Mouse (Mus musculus): ENCODE data around the gene Sdk2. TPM values are rescaled to one million over a fixed set of nuclear protein-coding genes. Genes with fewer than 3 reads are reported as not detected.

The Sdk2 gene
- polyA plus RNA-seq, 1 experiment from 2014 or later, result 0.66 TPM

GRCm38 (mm10) chr11:113975667-113975970, 91.2 kb downstream of the Sdk2 start:
- DNase-seq (ENCODE audit: low spot score), result no peak
- no peak overlapping the region for H3K27ac ChIP-seq
- no peaks in the 10 kb centered on the region for H3K9me3 ChIP-seq (replicated peaks)
- H3K4me1 ChIP-seq, result peaks cover 24% of the 10 kb centered on the region
- no peak overlapping the region for H3K4me3 ChIP-seq
- 58% methylated on average over 3 of the region's 3 CpGs for WGBS
- no peaks in the 10 kb centered on the region for H3K36me3 ChIP-seq
- no peaks in the 10 kb centered on the region for H3K27me3 ChIP-seq (ENCODE audit: low read depth, poor library complexity, severe bottlenecking)

GRCm38 (mm10) chr11:113974876-113975666, 91.8 kb downstream of the Sdk2 start:
- no peak overlapping the region for H3K4me3 ChIP-seq
- H3K27me3 ChIP-seq (ENCODE audit: low read depth, poor library complexity, severe bottlenecking), result no peaks in the 10 kb centered on the region
- peaks cover 4% of the 10 kb centered on the region; the same call in 1 of the 2 replicates for H3K9me3 ChIP-seq (replicated peaks)
- peaks cover 24% of the 10 kb centered on the region for H3K4me1 ChIP-seq
- no peak overlapping the region for H3K27ac ChIP-seq
- WGBS, result 37% methylated on average over 16 of the region's 16 CpGs
- no peaks in the 10 kb centered on the region for H3K36me3 ChIP-seq
- no peak for DNase-seq (ENCODE audit: low spot score)

- 89% methylated on average over 3 of the region's 3 CpGs for WGBS
- Histone ChIP-seq H3K27me3 (ENCODE audit: low read depth, poor library complexity, severe bottlenecking) (no peaks in the 10 kb centered on the region), H3K9me3 (replicated peaks) (peaks cover 10% of the 10 kb centered on the region), H3K4me3 (no peak overlapping the region), H3K27ac (no peak overlapping the region), H3K4me1 (peaks cover 23% of the 10 kb centered on the region), H3K36me3 (no peaks in the 10 kb centered on the region)
- no peak for DNase-seq (ENCODE audit: low spot score)
Observed at GRCm38 (mm10) chr11:113972517-113972872, 94.4 kb downstream of the Sdk2 start.

- Histone ChIP-seq H3K4me3 (no peak overlapping the region), H3K4me1 (peaks cover 17% of the 10 kb centered on the region), H3K36me3 (no peaks in the 10 kb centered on the region), H3K9me3 (replicated peaks) (peaks cover 17% of the 10 kb centered on the region), H3K27me3 (ENCODE audit: low read depth, poor library complexity, severe bottlenecking) (no peaks in the 10 kb centered on the region), H3K27ac (no peak overlapping the region)
- DNase-seq (ENCODE audit: low spot score), result no peak
- 91% methylated on average over 19 of the region's 19 CpGs for WGBS
Observed at GRCm38 (mm10) chr11:113971609-113972516, 95.0 kb downstream of the Sdk2 start.

GRCm38 (mm10) chr11:113970026-113970425, 96.8 kb downstream of the Sdk2 start:
- no peaks in the 10 kb centered on the region for H3K36me3 ChIP-seq
- H3K9me3 ChIP-seq (replicated peaks), result peaks cover 34% of the 10 kb centered on the region
- 87% methylated on average over 2 of the region's 2 CpGs for WGBS
- no peak overlapping the region for H3K27ac ChIP-seq
- peaks cover 7% of the 10 kb centered on the region; the same call in 1 of the 2 replicates for H3K4me1 ChIP-seq
- no peak overlapping the region for H3K4me3 ChIP-seq
- no peak for DNase-seq (ENCODE audit: low spot score)
- H3K27me3 ChIP-seq (ENCODE audit: low read depth, poor library complexity, severe bottlenecking), result no peaks in the 10 kb centered on the region

- Histone ChIP-seq H3K4me3 (no peak overlapping the region), H3K27ac (no peak overlapping the region), H3K36me3 (no peaks in the 10 kb centered on the region), H3K27me3 (ENCODE audit: low read depth, poor library complexity, severe bottlenecking) (no peaks in the 10 kb centered on the region), H3K4me1 (peaks cover 6% of the 10 kb centered on the region; the same call in 1 of the 2 replicates), H3K9me3 (replicated peaks) (peaks cover 38% of the 10 kb centered on the region)
- 93% methylated on average over 1 of the region's 1 CpGs for WGBS
- DNase-seq (ENCODE audit: low spot score), result no peak
Observed at GRCm38 (mm10) chr11:113965214-113965613, 101.6 kb downstream of the Sdk2 start.

- H3K27ac ChIP-seq, result no peak overlapping the region
- peaks cover 6% of the 10 kb centered on the region; the same call in 1 of the 2 replicates for H3K4me1 ChIP-seq
- H3K9me3 ChIP-seq (replicated peaks), result peaks cover 31% of the 10 kb centered on the region
- H3K36me3 ChIP-seq, result no peaks in the 10 kb centered on the region
- no peaks in the 10 kb centered on the region for H3K27me3 ChIP-seq (ENCODE audit: low read depth, poor library complexity, severe bottlenecking)
- DNase-seq (ENCODE audit: low spot score), result no peak
- no peak overlapping the region for H3K4me3 ChIP-seq
- whole genome bisulfite sequencing, result 100% methylated on average over 3 of the region's 3 CpGs
Observed at GRCm38 (mm10) chr11:113962751-113963150, 104.1 kb downstream of the Sdk2 start.

GRCm38 (mm10) chr11:113951616-113951988, 115.2 kb downstream of the Sdk2 start:
- H3K4me1 ChIP-seq, result peaks cover 25% of the 10 kb centered on the region
- H3K36me3 ChIP-seq, result no peaks in the 10 kb centered on the region
- no peak for DNase-seq (ENCODE audit: low spot score)
- WGBS, result 87% methylated on average over 15 of the region's 15 CpGs
- H3K27ac ChIP-seq, result no peak overlapping the region
- no peaks in the 10 kb centered on the region for H3K27me3 ChIP-seq (ENCODE audit: low read depth, poor library complexity, severe bottlenecking)
- H3K9me3 ChIP-seq (replicated peaks), result no peaks in the 10 kb centered on the region
- no peak overlapping the region for H3K4me3 ChIP-seq

- no peak overlapping the region for H3K27ac ChIP-seq
- WGBS, result 71% methylated on average over 7 of the region's 7 CpGs
- no peak overlapping the region for H3K4me3 ChIP-seq
Observed at GRCm38 (mm10) chr11:113950904-113951615, 115.8 kb downstream of the Sdk2 start.

GRCm38 (mm10) chr11:113948676-113949075, 118.2 kb downstream of the Sdk2 start:
- peaks cover 34% of the 10 kb centered on the region for H3K4me1 ChIP-seq
- no peaks in the 10 kb centered on the region for H3K27me3 ChIP-seq (ENCODE audit: low read depth, poor library complexity, severe bottlenecking)
- WGBS, result 91% methylated on average over 8 of the region's 8 CpGs
- no peak overlapping the region for H3K27ac ChIP-seq
- H3K36me3 ChIP-seq, result no peaks in the 10 kb centered on the region
- H3K4me3 ChIP-seq, result no peak overlapping the region
- DNase-seq (ENCODE audit: low spot score), result no peak
- H3K9me3 ChIP-seq (replicated peaks), result no peaks in the 10 kb centered on the region

More at GRCm38 (mm10) chr11:113950904-113951615, 115.8 kb downstream of the Sdk2 start:
- Histone ChIP-seq H3K27me3 (ENCODE audit: low read depth, poor library complexity, severe bottlenecking) (no peaks in the 10 kb centered on the region), H3K4me1 (peaks cover 31% of the 10 kb centered on the region), H3K36me3 (no peaks in the 10 kb centered on the region), H3K9me3 (replicated peaks) (no peaks in the 10 kb centered on the region)
- DNase-seq (ENCODE audit: low spot score), result no peak

- H3K27ac ChIP-seq, result no peak overlapping the region
- H3K36me3 ChIP-seq, result no peaks in the 10 kb centered on the region
- DNase-seq (ENCODE audit: low spot score), result no peak
- 72% methylated on average over 9 of the region's 9 CpGs for WGBS
- no peak overlapping the region for H3K4me3 ChIP-seq
- no peaks in the 10 kb centered on the region for H3K9me3 ChIP-seq (replicated peaks)
- no peaks in the 10 kb centered on the region for H3K27me3 ChIP-seq (ENCODE audit: low read depth, poor library complexity, severe bottlenecking)
- peaks cover 9% of the 10 kb centered on the region; the same call in 1 of the 2 replicates for H3K4me1 ChIP-seq
Observed at GRCm38 (mm10) chr11:113942101-113942735, 124.6 kb downstream of the Sdk2 start.

GRCm38 (mm10) chr11:113933678-113934077, 133.2 kb downstream of the Sdk2 start:
- no peak for DNase-seq (ENCODE audit: low spot score)
- no peak overlapping the region for H3K4me3 ChIP-seq
- no peaks in the 10 kb centered on the region for H3K36me3 ChIP-seq
- H3K27me3 ChIP-seq (ENCODE audit: low read depth, poor library complexity, severe bottlenecking), result no peaks in the 10 kb centered on the region
- no peaks in the 10 kb centered on the region for H3K9me3 ChIP-seq (replicated peaks)
- H3K4me1 ChIP-seq, result peaks cover 55% of the 10 kb centered on the region
- H3K27ac ChIP-seq, result no peak overlapping the region
- WGBS, result 56% methylated on average over 9 of the region's 9 CpGs
